Mouse (Mus musculus): ENCODE measurements around the gene Unc13d.

- TF ChIP-seq CTCF (IDR thresholded peaks at IDR 0.05) (no peak), EP300 (IDR thresholded peaks at IDR 0.05) (no peak)
Measured at GRCm38 (mm10) chr11:116110131-116110530, 32.4 kb upstream of the Unc13d start.
